Mouse (Mus musculus) bone marrow, adult 2 months (tissue): Measurements from ENCODE around the gene Ikzf1.

Source experiments
- CTCF ChIP-seq: fragments of 200-500 bp; IDR thresholded peaks from 2 replicates; pipeline ENCODE4 v1.5.1; 2011; ENCODE audit warnings: low read length, control low read depth; ENCODE audit not compliant: control insufficient read depth, insufficient read depth
- POLR2A ChIP-seq: fragments of 200-500 bp; IDR thresholded peaks from 2 replicates; pipeline ENCODE4 v1.6.1; 2011; ENCODE audit warnings: low read depth, mild to moderate bottlenecking, control low read depth, low read length, borderline replicate concordance; ENCODE audit not compliant: control insufficient read depth

GRCm38 (mm10) chr11:11696814-11697213, 12.0 kb downstream of the Ikzf1 start:
- TF ChIP-seq POLR2A (no peak), CTCF (no peak)
